Mouse (Mus musculus) stomach, embryonic 14.5 days (tissue): Measurements from ENCODE around the gene Zmat3. TPM values are rescaled to one million over a fixed set of nuclear protein-coding genes. Genes with fewer than 3 reads are reported as not detected.
A peak's percentile ranks its signal among the peaks of the same experiment; 100 is the strongest.

Source experiments
- ATAC-seq: fragments of 200-750 bp; cut with Nextera tagmentation; 2 replicates; pipeline ENCODE4 v1.8.0; 2017; ENCODE audit warnings: low read depth, moderate TSS enrichment; ENCODE audit not compliant: insufficient number of reproducible peaks, insufficient read depth, low FRiP score
- H3K27ac ChIP-seq: fragments of 300-500 bp; sonication (generic); 2 replicates; pipeline ENCODE4 v1.5.1; 2014; ENCODE audit warnings: mild to moderate bottlenecking, low read length, moderate library complexity, mixed read lengths
- H3K27me3 ChIP-seq: fragments of 300-500 bp; sonication (generic); 2 replicates; pipeline ENCODE4 v1.6.1; 2014; ENCODE audit warnings: low read length, control low read depth, mixed read lengths; ENCODE audit not compliant: control insufficient read depth, insufficient read depth
- H3K36me3 ChIP-seq: fragments of 300-500 bp; sonication (generic); 2 replicates; pipeline ENCODE4 v1.6.1; 2014; ENCODE audit warnings: mild to moderate bottlenecking, control low read depth, low read length, moderate library complexity, mixed read lengths; ENCODE audit not compliant: control insufficient read depth, insufficient read depth
- H3K4me1 ChIP-seq: fragments of 300-500 bp; sonication (generic); 2 replicates; pipeline ENCODE4 v1.6.1; 2014; ENCODE audit warnings: low read length, control low read depth, mixed read lengths; ENCODE audit not compliant: control insufficient read depth, insufficient read depth
- H3K4me2 ChIP-seq: fragments of 300-500 bp; sonication (generic); replicated peaks from 2 replicates; pipeline ENCODE4 v1.6.1; 2014; ENCODE audit warnings: low read depth, low read length, control low read depth
- H3K4me3 ChIP-seq: fragments of 300-500 bp; sonication (generic); 2 replicates; pipeline ENCODE4 v1.5.1; 2014; ENCODE audit warnings: low read depth, low read length, control low read depth
- H3K9ac ChIP-seq: fragments of 300-500 bp; sonication (generic); replicated peaks from 2 replicates; pipeline ENCODE4 v1.6.1; 2014; ENCODE audit warnings: low read depth, mild to moderate bottlenecking, control low read depth, low read length, moderate library complexity, mixed read lengths
- H3K9me3 ChIP-seq: fragments of 300-500 bp; sonication (generic); 2 replicates; pipeline ENCODE4 v1.6.1; 2016; ENCODE audit warnings: low read depth, low read length, control low read depth; ENCODE audit not compliant: control insufficient read depth
- WGBS: fragments of 180-500 bp; shearing (Covaris S2); extraction: QIAGEN DNeasy Blood & Tissue Kit; methylation state at CpG from one replicate; pipeline ENCODE4 v1.1.7; 2014; 5-methylcytosine and 5-hydroxymethylcytosine counted together
- polyA plus RNA-seq: library from polyadenylated mRNA; unstranded; fragments of >200 nt; fragmentation: Nextera tagmentation; extraction: Ambion mirVana; gene quantifications from 2 replicates; pipeline ENCODE4 v1.2.1, GENCODE M21; 2014

Gene Zmat3
- polyA plus RNA-seq: 10.1 and 10.6 TPM in 2 replicates

GRCm38 (mm10) chr3:32365546-32366245, at the start of gene Zmat3:
Gene Zmat3 (minus strand): TSS chr3:32366014.
- Histone ChIP-seq H3K36me3 (no peaks in the 10 kb centered on the region), H3K27ac (peak within 1 kb of the TSS; percentile 77), H3K27me3 (no peaks in the 10 kb centered on the region), H3K4me3 (peak within 1 kb of the TSS; percentile 87), H3K4me1 (no peaks in the 10 kb centered on the region), H3K9me3 (no peaks in the 10 kb centered on the region), H3K4me2 (peak within 1 kb of the TSS; percentile 88), H3K9ac (peak within 1 kb of the TSS; percentile 72)
- peak; percentile 78; the same call in 1 of the 2 replicates for ATAC-seq
- 4% methylated on average over 26 of the region's 48 CpGs for WGBS

- no peak for ATAC-seq
- Histone ChIP-seq H3K9me3 (no peaks in the 10 kb centered on the region), H3K4me1 (peaks cover 29% of the 10 kb centered on the region), H3K4me2 (no peak overlapping the region), H3K36me3 (no peaks in the 10 kb centered on the region), H3K27ac (no peak overlapping the region), H3K9ac (no peak overlapping the region), H3K4me3 (no peak overlapping the region), H3K27me3 (no peaks in the 10 kb centered on the region)
- WGBS: 55% methylated on average over 4 of the region's 4 CpGs
Measured at GRCm38 (mm10) chr3:32414381-32414780, 48.6 kb upstream of the Zmat3 start.

GRCm38 (mm10) chr3:32412502-32413044, 46.8 kb upstream of the Zmat3 start:
- no peaks in the 10 kb centered on the region for H3K36me3 ChIP-seq
- ATAC-seq: no peak
- no peak overlapping the region for H3K9ac ChIP-seq
- H3K4me2 ChIP-seq: no peak overlapping the region
- H3K4me3 ChIP-seq: no peak overlapping the region
- WGBS: 71% methylated on average over 7 of the region's 7 CpGs
- no peak overlapping the region for H3K27ac ChIP-seq
- H3K4me1 ChIP-seq: peaks cover 30% of the 10 kb centered on the region
- no peaks in the 10 kb centered on the region for H3K9me3 ChIP-seq
- no peaks in the 10 kb centered on the region for H3K27me3 ChIP-seq

- no peak for ATAC-seq
- WGBS: 79% methylated on average over 3 of the region's 3 CpGs
- H3K27ac ChIP-seq: no peak overlapping the region
Measured at GRCm38 (mm10) chr3:32408811-32409273, 43.0 kb upstream of the Zmat3 start.

GRCm38 (mm10) chr3:32406804-32407203, 41.0 kb upstream of the Zmat3 start:
- no peak for ATAC-seq

More at GRCm38 (mm10) chr3:32408811-32409273, 43.0 kb upstream of the Zmat3 start:
- Histone ChIP-seq H3K36me3 (no peaks in the 10 kb centered on the region), H3K4me2 (no peak overlapping the region), H3K4me3 (no peak overlapping the region), H3K4me1 (peaks cover 7% of the 10 kb centered on the region; the same call in 1 of the 2 replicates), H3K9ac (no peak overlapping the region), H3K9me3 (no peaks in the 10 kb centered on the region), H3K27me3 (no peaks in the 10 kb centered on the region)

GRCm38 (mm10) chr3:32405699-32406098, 39.9 kb upstream of the Zmat3 start:
- ATAC-seq: no peak
- no peak overlapping the region for H3K9ac ChIP-seq
- no peaks in the 10 kb centered on the region for H3K9me3 ChIP-seq
- no peak overlapping the region for H3K4me3 ChIP-seq
- H3K4me2 ChIP-seq: no peak overlapping the region
- no peaks in the 10 kb centered on the region for H3K36me3 ChIP-seq
- no peak overlapping the region for H3K27ac ChIP-seq
- 71% methylated on average over 1 of the region's 1 CpGs for WGBS
- H3K4me1 ChIP-seq: peaks cover 7% of the 10 kb centered on the region; the same call in 1 of the 2 replicates
- H3K27me3 ChIP-seq: no peaks in the 10 kb centered on the region

More at GRCm38 (mm10) chr3:32406804-32407203, 41.0 kb upstream of the Zmat3 start:
- H3K27ac ChIP-seq: no peak overlapping the region
- no peaks in the 10 kb centered on the region for H3K36me3 ChIP-seq
- H3K9me3 ChIP-seq: no peaks in the 10 kb centered on the region
- no peak overlapping the region for H3K9ac ChIP-seq
- H3K4me3 ChIP-seq: no peak overlapping the region
- peaks cover 7% of the 10 kb centered on the region; the same call in 1 of the 2 replicates for H3K4me1 ChIP-seq
- WGBS: 79% methylated on average over 6 of the region's 6 CpGs
- no peak overlapping the region for H3K4me2 ChIP-seq
- no peaks in the 10 kb centered on the region for H3K27me3 ChIP-seq

- WGBS: 69% methylated on average over 7 of the region's 7 CpGs
- Histone ChIP-seq H3K27ac (no peak overlapping the region; the same call in 1 of the 2 replicates), H3K4me3 (no peak overlapping the region), H3K27me3 (no peaks in the 10 kb centered on the region), H3K4me2 (no peak overlapping the region), H3K9me3 (no peaks in the 10 kb centered on the region), H3K4me1 (peaks cover 19% of the 10 kb centered on the region), H3K36me3 (no peaks in the 10 kb centered on the region), H3K9ac (no peak overlapping the region)
- ATAC-seq: no peak
Measured at GRCm38 (mm10) chr3:32402990-32403885, 37.4 kb upstream of the Zmat3 start.

GRCm38 (mm10) chr3:32401591-32401990, 35.8 kb upstream of the Zmat3 start:
- Histone ChIP-seq H3K27me3 (no peaks in the 10 kb centered on the region), H3K4me2 (no peak overlapping the region), H3K36me3 (no peaks in the 10 kb centered on the region), H3K9me3 (no peaks in the 10 kb centered on the region), H3K9ac (no peak overlapping the region), H3K4me3 (no peak overlapping the region), H3K4me1 (peaks cover 19% of the 10 kb centered on the region), H3K27ac (no peak overlapping the region)
- no peak for ATAC-seq
- 80% methylated on average over 3 of the region's 3 CpGs for WGBS
